Mouse (Mus musculus) CD4-positive helper T cell, adult 2 months (primary cell): ENCODE data around the gene Jpt1.
"Not testable (repeated sequence)": the region's sequence is repeated elsewhere in the genome, so short reads cannot be mapped to it uniquely, and the experiment has no call there.

Experiments used
- DNase-seq: peaks from one replicate; pipeline ENCODE4 v3.0.0-alpha.2; 2012; ENCODE audit warnings: low read depth, missing footprints, low spot score

The Jpt1 gene

DNA sequence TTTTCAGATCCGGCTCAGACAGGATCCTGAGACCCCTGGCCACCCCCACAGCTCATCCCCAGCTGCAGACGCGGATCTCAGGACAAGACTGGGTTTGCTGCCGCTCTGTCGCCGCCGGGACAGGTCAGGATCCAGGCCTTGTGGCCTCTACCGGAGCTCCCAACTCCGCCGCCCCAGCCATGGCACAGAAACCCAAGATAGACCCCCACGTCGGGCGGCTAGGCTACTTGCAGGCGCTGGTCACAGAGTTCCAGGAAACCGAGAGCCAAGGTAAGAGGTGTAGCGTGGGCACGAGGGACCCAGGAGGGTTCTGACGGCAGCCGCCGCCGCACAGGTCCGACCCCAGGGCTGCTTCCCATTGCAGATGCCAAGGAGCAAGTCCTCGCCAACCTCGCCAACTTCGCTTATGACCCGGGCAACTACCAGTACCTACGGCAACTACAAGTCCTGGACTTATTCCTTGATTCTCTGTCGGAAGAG lies 38.4 kb downstream of the Jpt1 start:
- DNase-seq: no peak

DNA sequence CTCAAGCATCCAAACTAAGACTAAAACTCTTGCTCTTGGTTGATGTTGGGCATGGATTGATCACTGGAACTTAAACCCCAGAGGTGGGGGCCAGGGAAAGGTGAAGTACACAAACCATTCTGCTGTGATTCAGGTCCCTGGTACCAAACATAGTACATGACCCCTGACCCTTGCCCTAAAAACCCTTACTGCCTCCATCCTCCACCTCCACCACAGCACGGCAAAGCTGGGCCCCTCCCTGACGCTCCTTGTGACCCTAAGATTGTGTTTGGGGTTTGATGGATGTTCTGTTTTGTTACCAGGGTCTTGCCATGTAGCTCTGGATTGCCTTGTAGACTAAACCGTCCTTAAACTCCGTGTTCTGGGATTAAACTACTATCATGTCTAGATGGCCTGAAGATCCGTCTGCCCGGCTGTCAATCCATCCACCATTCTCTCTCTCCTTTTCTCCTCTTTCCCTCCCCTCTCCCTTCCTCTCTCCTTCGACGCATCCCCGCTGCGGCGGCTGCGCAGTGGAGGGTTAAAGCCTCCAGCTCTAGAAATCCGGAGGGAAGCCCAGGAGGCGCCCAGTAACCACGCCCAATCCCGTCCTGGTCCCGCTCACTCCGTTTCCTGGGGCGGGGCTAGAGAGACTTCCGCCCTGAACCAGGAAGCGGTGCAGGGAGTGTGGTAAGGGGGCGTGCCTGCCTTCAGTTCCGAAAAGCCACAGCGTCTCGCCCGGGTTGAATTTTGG lies 39.0 kb downstream of the Jpt1 start, which contains the start of gene Armc7:
Gene Armc7, plus strand, starts transcription at position 643 of the 733 bp plus-strand sequence.
- DNase-seq: peak; percentile 94

DNA sequence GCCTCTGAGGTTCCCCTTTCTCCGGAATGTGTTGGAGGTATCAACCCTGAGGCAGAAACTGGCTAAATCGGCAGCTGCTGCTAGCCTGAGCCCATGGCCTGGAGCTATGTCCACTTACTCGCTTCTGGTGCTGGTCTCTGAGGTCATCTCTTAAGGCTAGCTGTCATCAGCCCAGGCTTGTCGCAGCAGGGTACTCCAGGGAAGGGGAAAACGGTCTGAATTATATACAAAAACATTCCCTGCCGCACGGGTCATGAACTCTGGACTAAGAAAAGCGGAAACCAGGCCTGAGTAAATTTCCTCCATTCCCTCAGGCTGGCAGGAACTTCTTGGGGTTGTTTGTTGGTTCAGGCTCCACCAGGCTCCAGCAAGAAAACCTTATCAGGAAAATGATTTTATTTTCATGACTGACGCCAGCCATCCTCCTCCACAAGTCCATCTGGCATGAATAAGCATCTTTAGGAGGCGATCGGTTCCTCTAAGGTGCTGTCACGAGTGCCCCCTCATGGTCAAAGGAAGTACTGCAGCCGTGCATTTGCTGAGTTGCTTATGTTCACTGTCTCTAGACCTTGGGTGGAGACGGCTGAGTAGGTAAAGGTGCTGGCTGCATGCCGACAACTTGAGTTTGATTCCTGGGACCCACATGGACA lies 40.4 kb downstream of the Jpt1 start:
- DNase-seq: peak; percentile 90

DNA sequence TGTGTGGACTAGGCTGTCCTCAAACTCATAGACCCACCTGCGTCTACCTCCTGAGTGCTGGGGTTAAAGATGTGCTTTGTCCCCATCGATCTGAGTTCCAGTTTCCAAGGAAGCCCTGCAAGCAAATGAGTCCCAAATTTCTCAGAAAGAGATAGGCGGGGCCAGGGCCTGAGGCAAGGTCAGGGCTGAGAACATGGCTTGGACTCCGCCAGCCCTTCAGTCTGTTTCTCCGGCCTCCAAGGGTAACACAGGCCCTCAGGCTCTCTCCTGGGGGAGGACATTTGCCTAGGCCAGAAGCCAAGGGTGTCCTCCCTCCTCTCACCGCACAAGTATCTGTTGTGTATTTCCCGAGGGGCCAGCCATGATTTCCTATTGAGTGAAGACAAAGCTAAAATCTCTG lies 42.0 kb downstream of the Jpt1 start:
- no peak for DNase-seq

DNA sequence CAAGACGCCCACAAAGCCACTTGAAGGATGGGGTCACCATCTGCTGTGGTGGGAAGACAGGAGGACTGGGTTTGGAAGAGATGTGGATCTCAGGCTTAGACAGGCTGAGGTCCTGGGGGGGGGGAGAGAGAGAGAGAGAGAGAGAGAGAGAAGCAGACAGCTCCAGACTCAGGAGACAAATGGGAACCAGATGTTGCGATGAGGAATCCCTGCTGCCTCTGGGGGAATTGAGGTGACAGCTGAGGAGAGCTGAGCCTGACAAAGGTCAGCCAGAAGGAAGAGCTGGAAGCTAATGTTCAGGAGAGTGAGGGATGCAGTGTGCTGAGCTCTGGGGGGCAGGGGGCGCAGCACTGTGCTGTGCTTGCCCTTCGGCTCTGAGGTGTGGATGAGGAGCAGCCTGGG lies 47.0 kb downstream of the Jpt1 start:
- no peak for DNase-seq

DNA sequence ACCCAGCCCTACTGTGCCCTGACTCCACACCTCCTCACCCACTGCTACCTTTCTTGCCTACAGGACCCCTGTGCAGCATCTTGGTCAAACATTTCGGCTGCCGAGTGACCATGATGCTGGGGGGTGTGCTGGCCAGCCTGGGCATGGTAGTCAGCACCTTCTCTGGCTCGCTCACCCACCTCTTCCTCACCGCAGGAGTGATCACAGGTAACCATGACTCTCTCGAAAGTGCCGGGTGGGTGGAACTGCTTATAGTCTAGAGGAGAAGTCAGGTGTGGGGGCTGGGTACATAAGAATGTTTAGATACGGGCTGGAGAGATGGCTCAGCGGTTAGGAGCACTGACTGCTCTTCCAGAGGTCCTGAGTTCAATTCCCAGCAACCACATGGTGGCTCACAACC lies 49.3 kb downstream of the Jpt1 start:
- DNase-seq: peak; percentile 60

DNA sequence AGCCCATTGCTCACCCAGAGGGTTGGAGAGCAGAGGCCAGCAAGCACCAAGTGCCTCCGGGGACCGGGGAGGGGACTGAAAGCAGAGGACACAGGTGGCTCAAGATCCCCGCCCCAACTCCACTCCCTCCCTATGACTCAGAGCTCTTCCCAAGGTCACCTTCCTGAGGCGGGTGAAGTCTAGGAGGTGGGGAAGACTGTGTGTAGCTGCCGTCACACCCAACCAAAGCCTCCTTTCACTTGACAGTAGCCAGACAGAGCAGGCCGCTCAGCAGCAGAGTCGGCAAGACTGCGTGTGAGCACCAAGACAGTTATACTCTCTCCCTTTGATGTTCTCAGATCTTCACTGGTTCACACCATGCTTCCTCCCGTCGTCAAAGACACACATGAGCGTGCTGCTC lies 50.8 kb downstream of the Jpt1 start:
- DNase-seq: peak; percentile 81

DNA sequence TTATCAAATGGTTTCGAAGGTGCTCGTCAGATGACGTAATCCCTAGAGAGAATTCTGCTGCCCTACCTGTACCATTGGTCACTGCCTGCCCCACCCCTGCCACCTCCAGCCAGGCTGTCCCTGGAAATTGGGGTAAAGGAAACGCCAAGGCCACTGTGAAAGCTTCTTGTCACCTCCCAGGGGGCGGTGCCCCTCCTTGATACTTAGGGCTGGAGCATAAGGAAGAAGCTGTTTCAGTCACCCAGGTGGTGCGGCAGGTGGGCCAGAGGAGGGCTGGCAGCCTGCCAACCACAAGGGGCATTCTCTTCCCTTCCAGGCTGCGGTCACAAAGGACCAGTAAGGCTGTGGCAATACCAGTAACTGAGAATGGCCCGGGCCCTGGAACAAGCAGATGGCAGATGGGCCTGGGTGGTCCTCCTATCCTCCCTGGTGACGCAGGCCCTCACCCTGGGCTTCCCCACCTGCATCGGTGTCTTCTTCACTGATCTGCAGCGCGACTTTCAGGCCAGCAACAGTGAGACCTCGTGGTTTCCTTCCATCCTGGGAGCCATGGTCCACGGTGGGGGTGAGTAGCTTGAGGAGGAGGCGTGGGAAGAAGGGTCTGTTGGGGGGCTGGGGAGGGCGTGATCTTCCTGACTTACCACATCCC lies 51.8 kb downstream of the Jpt1 start, which contains the start of gene Slc16a5:
Gene Slc16a5, plus strand, starts transcription at position 232 of the 649 bp plus-strand sequence.
- DNase-seq: peak; percentile 53

DNA sequence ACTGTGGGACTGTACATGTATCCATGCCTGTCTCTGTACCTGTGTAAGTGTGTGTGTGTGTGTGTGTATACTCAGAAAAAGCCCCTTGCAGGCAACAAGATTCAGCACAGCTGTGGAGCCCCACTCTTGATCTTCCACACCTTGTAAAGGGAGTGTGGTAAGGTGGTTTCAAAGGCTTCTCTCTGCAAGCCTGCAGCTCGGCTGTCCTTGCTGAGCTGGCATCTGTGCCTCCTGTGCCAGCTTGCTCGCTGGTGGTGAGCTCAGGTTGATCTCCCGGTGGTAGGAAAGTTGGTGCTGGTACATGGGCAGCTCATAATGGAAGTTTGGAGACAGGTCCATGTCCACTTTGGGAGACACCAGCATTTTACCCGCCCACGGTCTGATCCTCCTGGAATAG lies 52.3 kb downstream of the Jpt1 start:
- DNase-seq: peak; percentile 62

DNA sequence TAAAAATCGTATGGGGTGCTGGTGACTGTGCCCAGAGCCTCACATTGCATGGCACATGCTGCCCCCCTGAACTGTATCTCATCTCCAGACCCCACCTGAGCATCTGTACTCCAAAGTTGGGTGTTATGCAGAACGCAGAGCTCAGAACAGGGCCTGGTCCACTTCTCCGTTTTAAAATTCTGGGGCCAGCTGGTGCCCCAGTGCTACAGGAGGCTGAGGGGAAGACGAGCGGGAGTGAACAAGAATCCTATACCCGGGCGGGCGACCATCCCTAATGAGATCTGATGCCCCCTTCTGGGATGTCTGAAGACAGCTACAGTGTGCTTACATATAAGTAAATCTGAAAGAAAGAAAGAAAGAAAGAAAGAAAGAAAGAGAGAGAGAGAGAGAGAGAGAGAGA lies 53.2 kb downstream of the Jpt1 start:
- DNase-seq: no peak

DNA sequence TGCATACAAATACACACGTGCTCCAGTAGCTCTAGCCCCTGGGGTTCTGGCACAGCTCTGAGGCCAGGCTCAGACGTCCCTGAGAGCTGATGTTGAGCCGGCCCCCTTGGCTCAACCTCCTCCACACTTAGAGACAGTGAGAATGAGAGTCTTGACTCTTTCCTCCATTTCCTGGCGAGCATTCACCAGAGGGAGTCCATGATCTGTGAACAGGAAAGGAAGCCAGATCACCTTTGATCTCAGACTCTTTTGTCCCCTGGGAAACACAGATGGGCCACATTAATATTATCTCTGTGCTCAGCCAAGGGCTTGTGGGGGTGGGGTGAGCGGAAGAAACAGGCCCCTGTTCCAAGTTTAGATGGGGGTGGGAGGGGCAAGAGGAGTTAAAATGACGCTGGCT lies 56.8 kb downstream of the Jpt1 start:
- no peak for DNase-seq

DNA sequence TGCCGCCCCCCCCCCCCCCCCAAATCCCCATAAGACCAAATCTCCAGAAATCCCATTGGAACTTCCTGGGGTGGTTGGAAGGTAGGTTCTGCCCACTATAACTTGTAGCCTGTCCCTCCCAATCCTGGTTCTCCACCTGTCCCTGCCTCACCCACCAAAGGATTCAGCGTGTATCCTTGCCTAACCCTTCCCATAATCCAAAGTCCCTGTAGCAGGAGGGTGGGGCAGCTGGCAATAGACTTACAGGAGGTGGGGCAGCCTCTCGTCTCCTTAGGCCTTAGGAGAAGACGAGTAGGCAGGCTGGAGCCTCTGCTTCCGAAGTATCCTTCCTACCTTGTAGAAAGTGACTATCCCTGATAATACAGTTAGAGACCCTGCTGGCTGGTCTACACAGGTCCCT lies 58.0 kb downstream of the Jpt1 start:
- no peak for DNase-seq

DNA sequence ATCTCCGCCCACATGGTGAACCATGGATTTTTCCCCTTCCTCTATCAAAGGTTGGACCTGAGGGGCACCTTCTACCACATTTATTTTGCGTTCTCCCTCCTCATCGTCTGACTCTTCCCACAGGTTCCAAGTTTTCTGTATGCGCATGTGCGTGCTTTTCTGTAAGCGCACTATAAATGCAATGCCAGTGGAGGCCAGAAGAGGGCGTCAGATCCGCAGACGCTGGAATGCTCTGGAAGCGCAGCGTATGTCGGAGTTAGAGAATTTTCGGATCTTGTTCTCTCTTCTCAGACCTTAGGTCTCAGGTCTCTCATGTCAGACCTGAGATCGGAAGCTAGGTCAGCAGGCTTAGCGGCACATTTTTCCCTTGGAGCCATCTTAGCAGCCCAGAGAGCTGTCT lies 58.6 kb downstream of the Jpt1 start:
- no peak for DNase-seq

DNA sequence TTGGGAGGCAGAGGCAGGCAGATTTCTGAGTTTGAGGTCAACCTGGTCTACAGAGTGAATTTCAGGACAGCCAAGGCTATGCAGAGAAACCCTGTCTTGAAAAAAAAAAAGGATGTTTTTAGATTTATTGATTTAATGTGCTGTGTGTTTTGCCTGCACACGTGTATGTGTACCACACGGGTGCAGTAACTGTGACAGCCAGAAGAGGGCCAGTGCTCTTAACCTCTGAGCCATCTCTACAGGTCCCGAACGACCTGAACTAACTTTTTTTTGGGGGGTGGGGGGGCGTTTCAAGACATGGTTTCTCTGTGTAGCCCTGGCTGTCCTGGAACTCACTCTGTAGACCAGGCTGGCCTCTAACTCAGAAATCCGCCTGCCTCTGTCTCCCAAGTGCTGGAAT lies 59.4 kb downstream of the Jpt1 start:
- DNase-seq: not testable (repeated sequence)

DNA sequence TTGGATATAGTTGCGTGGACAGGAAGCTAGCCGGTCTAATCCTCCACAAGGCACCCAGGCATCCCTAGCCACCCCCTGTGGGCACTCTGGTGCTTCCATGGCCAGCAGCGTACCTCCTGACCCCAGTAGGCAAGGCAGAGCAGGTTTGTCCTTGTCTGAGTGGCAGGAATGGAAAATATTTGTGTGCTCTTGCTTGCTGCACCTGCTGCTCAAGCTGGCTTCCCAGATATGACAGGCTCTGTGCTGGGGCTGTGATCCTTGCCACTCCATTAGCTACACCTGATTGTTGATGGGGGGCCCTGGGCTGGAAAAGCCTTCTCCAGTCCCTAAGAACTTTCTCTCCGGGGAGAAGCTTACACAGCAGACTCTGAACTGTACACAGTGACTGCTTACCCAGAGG lies 60.9 kb downstream of the Jpt1 start:
- no peak for DNase-seq

DNA sequence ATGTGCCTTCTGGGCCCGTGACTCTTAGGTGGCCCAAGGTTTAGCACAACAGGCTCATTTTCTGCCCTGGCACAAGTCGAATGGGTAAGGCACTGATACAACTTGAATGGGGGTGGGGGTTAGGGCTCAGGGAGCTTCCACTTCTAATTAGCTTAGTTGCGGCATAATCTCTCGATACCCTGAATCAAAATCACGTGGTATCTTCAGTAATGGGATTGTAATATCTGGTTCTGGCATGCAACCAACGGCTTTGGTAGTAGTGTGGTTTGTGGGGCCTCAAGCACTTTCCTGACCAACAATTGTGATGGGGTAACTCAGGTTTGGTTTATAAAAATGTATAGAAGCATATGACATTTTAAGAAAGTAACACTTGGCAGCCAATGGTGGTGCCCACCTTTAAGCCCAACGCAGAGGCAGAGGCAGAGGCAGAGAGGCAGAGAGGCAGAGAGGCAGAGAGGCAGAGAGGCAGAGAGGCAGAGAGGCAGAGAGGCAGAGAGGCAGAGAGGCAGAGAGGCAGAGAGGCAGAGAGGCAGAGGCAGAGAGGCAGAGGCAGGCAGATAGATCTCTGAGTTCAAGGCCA lies 61.8 kb downstream of the Jpt1 start:
- DNase-seq: no peak

DNA sequence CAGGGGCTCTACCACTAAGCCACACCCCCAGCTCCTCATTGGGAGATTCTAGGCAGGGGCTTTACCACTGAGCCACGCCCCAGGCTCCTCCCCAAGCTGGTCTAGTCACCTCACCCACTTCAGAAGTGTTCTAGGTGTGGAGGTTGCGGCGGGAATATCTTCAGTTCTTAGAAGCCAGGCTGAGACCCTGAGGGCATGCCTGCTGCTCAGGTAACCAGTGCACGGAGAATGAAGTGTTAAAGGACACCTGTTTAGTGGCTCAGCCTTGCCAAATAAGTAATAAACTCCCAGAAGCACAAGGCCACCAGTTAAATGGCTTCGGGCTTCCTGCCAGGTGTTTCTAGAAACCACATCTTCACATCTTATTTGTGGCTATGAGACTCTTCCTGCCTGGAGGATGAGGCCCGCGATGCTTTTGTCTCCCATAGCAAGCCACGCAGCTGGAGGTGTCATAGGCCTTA lies 62.4 kb downstream of the Jpt1 start:
- peak; percentile 91 for DNase-seq

DNA sequence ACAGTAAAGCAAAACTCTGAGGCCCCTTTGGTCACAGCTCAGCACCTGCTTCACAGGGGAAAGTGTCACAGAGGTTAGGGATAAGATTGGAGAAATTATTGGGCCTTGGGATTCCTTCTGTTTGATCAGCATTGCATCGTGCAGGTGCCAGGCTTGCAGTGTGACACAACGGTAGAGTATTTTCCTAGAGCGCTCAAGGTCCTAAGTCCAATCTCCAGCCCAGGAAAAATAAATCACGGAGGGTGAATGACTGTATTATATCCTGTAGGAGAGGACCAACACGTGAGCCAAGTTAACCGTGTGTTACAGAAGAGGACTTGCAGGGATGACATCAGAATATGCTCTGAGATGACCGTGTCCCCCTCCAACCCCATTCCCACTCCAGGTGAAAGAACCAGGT lies 64.0 kb downstream of the Jpt1 start:
- no peak for DNase-seq

DNA sequence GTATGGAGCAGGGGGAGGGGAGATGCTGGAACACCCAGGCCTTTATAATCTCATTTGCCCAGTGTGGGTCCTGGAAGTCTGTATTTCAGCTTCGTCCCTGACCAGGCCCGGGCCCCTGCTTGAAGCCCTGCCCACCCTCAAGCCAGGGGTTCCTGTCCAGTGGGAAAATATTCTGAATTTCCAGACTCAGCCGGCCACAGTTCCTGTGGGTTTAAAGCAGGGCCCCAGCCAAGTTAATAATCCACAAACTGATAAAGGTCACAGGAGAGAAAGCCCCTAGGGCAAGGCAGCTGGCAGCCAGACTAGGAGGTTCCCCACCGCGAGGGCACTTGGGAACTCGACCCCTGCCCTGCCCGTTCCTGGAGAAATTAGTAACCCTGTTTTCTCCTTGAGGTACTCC lies 65.2 kb downstream of the Jpt1 start:
- no peak for DNase-seq

DNA sequence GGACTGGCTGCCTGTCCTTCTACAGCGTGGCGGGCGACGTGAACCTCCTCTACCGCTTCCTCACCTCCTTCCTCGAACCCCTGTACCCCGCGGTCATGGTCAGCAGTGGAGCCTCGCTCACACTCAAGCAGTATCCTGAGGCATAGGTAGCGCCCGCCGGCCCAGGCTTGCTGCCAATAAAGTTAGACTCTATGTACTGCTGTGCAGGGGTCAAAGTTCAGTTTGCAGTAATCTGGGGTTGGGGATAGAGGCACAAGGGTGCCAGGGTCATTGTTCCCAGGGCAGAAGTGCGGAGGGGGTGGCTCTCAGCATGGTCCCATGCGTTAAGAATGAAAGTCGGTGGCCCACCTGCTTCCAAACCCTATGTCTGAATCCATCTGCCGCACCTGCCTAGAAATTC lies 66.1 kb downstream of the Jpt1 start:
- DNase-seq: no peak
